Mouse (Mus musculus) bone marrow, adult 2 months (tissue): ENCODE measurements around the gene Cubn. TPM values are rescaled to one million over a fixed set of nuclear protein-coding genes. Genes with fewer than 3 reads are reported as not detected.

Source experiments
- H3K27ac ChIP-seq: fragments of 200-500 bp; 2 replicates; pipeline ENCODE4 v1.5.1; 2012; ENCODE audit warnings: low read depth, mild to moderate bottlenecking, control low read depth, inconsistent platforms, low read length; ENCODE audit not compliant: control insufficient read depth, poor library complexity, insufficient read depth
- H3K4me1 ChIP-seq: fragments of 200-500 bp; 2 replicates; pipeline ENCODE4 v1.6.1; 2011; ENCODE audit warnings: low read length; ENCODE audit not compliant: control insufficient read depth, insufficient read depth
- H3K4me3 ChIP-seq: fragments of 200-500 bp; replicated peaks from 2 replicates; pipeline ENCODE3; 2011; ENCODE audit warnings: mild to moderate bottlenecking, low read depth, low read length, control low read depth; ENCODE audit not compliant: control insufficient read depth
- CTCF ChIP-seq: fragments of 200-500 bp; IDR thresholded peaks from 2 replicates; pipeline ENCODE4 v1.5.1; 2011; ENCODE audit warnings: low read length, control low read depth; ENCODE audit not compliant: control insufficient read depth, insufficient read depth
- POLR2A ChIP-seq: fragments of 200-500 bp; IDR thresholded peaks from 2 replicates; pipeline ENCODE4 v1.6.1; 2011; ENCODE audit warnings: low read depth, mild to moderate bottlenecking, control low read depth, low read length, borderline replicate concordance; ENCODE audit not compliant: control insufficient read depth
- WGBS: fragments of 180-500 bp; shearing (Covaris S2); methylation state at CpG from one replicate; pipeline ENCODE4 v1.1.7; 2018; 5-methylcytosine and 5-hydroxymethylcytosine counted together
- polyA plus RNA-seq: library from polyadenylated mRNA; stranded (reverse); fragments of >200 nt; gene quantifications from 2 replicates; pipeline ENCODE4 v1.2.4, GENCODE M21; 2011; ENCODE audit warnings: low replicate concordance; ENCODE audit not compliant: missing spikeins, insufficient read depth, insufficient read length

The Cubn gene
- polyA plus RNA-seq, 1 experiment = 0.30 TPM

DNA sequence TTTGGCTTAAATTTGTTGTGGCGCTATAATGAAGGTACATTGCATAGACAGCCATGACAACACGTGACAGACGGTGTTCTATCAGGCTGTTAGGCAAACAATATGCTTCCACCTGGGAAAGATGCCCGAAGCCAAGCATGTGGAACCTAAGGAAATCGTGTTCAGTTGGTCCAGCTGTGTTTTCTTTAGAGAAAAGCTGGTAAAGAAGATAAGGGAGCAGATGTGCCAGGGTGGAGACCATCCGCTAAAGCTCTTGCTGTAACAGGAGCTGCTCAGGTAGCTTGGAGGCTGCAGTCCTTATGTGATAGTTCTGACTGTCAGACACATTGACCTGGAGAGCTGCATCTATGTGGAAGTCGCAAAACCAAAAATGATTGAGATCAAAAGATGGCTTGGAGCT is 7.6 kb upstream of the Cubn start:
- 69% methylated on average over 7 of the region's 7 CpGs for WGBS

DNA sequence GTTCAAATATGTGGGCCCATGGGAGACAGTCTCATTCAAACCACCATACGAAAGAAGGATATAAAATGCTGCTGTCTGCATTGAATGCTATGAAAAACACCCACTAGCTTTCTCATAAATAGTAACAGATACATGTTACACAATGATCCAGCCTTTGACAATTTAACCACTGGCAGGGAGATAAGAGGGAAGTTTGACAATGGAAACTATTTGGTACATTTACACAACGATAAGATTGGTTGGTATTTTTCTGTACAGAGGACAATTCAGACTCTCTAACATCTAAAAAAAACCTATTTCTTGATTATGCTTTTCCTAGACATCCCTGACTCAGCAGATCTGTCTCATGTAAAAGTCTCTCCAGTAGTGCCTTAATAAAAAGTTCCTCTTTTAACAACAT is 4.5 kb upstream of the Cubn start:
- Histone ChIP-seq H3K4me3 (no peak overlapping the region), H3K4me1 (no peaks in the 10 kb centered on the region), H3K27ac (no peak overlapping the region)
- 29% methylated on average over 2 of the region's 2 CpGs for WGBS
- TF ChIP-seq CTCF = no peak
- no peak for TF ChIP-seq POLR2A

More for the DNA sequence above, 7.6 kb upstream of the Cubn start:
- Histone ChIP-seq H3K4me1 (no peaks in the 10 kb centered on the region), H3K4me3 (no peak overlapping the region), H3K27ac (no peak overlapping the region)
- no peak for TF ChIP-seq CTCF

DNA sequence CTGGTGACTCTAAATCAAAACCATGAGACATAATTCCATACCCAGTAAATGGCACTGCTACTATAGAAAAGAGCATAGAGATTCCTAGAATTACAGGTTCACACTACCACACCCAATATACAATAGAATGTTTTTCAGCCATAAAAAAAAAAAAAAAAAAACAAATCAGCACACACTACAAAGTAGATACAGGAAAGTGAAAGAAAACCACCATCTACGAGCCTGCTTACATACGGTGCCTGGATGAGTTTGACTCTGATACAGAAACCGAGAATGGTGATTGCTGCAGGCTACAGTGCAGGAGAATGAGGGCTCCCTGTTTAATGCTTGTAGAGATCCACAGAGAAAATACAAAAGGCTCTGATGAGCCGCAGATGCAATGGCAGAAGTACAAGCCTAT is 1.3 kb upstream of the Cubn start:
- WGBS = 76% methylated on average over 4 of the region's 4 CpGs
- Histone ChIP-seq H3K4me1 (no peaks in the 10 kb centered on the region), H3K4me3 (no peak overlapping the region), H3K27ac (no peak overlapping the region)
- TF ChIP-seq CTCF = no peak
- no peak for TF ChIP-seq POLR2A

DNA sequence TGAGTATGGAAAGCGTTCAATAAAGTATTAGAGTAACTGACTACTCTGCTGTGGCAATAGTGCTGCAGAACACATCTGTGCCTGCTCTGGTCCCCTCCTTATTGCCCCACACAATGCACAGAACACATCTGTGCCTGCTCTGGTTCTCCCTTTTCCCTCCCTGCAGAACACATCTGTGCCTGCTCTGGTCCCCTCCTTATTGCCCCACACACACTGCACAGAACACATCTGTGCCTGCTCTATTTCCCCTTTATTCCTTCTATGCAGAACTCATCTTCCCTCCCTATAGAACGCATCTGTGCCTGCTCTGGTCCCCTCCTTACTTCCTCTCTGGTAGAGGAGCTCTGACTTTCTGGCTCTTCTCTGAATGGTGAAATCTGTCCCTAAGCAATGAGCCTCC is 1.1 kb downstream of the Cubn start:
- WGBS = 49% methylated on average over 2 of the region's 2 CpGs
- TF ChIP-seq CTCF (no peak), POLR2A (no peak)
- H3K4me3 ChIP-seq = no peak overlapping the region
- H3K27ac ChIP-seq = no peak overlapping the region
- H3K4me1 ChIP-seq = no peaks in the 10 kb centered on the region

DNA sequence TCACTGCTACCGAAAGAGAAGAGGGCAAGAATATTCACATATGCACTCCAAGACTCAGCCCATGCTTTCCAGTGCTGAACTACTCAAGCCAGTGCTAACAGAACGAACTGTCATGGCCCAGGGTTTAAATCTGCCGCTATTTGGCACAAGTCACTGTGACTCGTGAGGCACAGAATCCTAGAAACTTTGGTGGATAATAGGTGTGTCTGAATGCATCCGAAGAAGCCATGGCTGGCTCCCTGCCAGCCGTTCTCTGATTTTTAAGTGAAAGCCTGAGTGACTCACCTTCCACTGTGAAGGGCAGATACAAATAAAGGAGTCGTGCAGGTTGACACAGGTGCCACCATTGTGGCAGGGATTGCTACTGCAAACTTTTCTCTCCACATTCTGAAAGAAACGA is 5.1 kb downstream of the Cubn start:
- Histone ChIP-seq H3K4me1 (no peaks in the 10 kb centered on the region), H3K27ac (no peak overlapping the region), H3K4me3 (no peak overlapping the region)
- TF ChIP-seq CTCF (no peak), POLR2A (no peak)
- WGBS = 84% methylated on average over 8 of the region's 8 CpGs

DNA sequence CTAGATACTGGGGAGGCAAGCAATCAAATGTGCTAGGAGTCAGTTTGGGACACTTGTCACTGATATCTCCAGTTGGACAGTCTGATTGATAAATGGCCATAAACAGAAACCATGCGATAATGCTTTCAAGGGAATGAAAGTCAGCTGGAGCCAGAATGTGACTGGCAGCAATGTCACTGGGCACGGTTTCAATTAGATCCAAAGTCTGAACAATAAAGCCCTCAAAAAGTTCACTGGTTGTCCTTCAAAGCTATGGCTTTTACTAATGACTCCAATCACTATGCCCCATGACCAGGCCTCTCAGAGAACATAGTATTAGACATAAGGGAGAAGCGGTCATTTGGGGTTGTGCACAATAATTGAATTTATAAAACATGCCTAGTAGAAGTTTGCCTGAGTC is 7.0 kb downstream of the Cubn start:
- Histone ChIP-seq H3K4me1 (no peaks in the 10 kb centered on the region), H3K27ac (no peak overlapping the region), H3K4me3 (no peak overlapping the region)
- WGBS = 87% methylated on average over 3 of the region's 3 CpGs
- TF ChIP-seq POLR2A = no peak
- no peak for TF ChIP-seq CTCF

DNA sequence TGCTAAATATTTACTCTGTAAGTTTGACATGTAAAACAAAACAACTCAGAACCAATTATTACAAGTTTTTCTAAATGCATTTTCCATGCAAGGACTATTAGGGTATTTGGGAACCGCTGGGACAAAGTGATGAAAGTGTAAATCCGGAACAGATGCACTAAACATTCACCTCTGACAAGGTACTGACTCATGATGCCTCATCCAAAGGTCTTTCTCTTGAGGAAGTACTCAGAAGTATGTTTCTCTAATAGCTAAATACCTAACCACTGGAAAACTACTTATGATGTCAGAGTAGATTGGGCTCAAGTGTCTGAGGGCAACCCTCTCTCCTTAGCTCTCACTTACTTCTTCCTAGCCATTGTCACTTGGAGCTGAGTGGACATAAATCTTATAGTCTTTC is 10.9 kb downstream of the Cubn start:
- 79% methylated on average over 2 of the region's 2 CpGs for WGBS
- H3K4me1 ChIP-seq = no peaks in the 10 kb centered on the region
- TF ChIP-seq POLR2A = no peak
- no peak for TF ChIP-seq CTCF
- no peak overlapping the region for H3K4me3 ChIP-seq
- H3K27ac ChIP-seq = no peak overlapping the region

DNA sequence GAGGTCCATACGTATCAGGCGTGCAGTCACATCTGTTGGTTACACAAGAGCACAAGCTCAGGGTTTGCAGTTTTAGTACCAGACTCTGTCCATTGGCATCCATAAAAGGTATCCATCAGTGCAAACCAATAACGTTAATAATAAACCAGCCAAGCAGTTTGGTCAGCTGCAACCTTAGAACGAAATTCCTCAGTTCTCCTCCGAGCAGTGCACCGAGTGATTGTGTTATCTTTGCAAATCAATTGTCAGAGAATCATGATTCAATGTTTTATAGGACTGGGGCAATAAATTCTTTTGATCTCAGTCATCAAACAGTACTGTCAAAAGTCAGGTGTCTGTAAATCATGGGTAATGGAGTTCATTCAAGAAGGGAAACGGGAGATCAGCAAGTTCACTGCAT is 12.4 kb downstream of the Cubn start:
- Histone ChIP-seq H3K27ac (no peak overlapping the region), H3K4me1 (no peaks in the 10 kb centered on the region), H3K4me3 (no peak overlapping the region)
- TF ChIP-seq POLR2A (no peak), CTCF (no peak)
- 87% methylated on average over 7 of the region's 7 CpGs for WGBS

DNA sequence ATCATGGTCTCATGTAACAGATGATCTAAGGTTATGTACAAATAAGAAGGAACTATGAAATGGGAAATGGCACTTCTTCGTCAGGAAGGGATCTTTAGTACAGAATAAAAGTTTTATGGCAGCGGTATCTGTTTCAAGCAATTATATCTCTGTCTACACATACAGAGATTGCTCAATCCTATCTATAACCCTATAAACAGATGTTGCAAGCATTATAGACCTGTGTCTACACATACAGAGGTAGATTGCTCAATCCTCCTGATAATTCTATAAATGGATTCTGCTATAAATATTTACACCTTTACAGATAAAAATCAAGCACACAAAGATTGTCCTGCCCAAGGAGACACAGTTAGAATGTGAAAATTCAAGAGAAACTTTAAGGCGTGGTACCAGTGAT is 21.5 kb downstream of the Cubn start:
- Histone ChIP-seq H3K27ac (no peak overlapping the region), H3K4me1 (no peaks in the 10 kb centered on the region), H3K4me3 (no peak overlapping the region)
- no peak for TF ChIP-seq CTCF
- TF ChIP-seq POLR2A = no peak
- WGBS = 81% methylated on average over 3 of the region's 3 CpGs

DNA sequence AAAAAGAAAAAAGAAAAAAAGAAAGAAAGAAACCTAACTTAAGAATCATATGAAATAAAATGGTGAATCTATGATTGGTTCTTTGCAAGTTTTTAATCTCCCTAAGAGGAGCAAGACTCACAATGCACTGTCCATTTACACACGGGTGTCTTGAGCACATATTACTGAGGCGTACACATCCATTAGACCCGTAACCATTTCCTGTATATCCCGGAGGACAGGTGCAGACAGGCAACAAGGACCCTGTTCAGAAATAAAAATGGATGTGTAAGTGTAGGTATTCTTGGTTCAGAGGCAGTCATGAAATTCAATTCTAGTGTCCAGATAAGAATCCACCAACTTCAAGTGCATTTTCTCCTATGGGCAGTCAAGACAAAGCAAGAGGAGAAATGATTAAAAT is 22.0 kb downstream of the Cubn start:
- WGBS = 81% methylated on average over 4 of the region's 4 CpGs
- Histone ChIP-seq H3K4me1 (no peaks in the 10 kb centered on the region), H3K4me3 (no peak overlapping the region), H3K27ac (no peak overlapping the region)
- no peak for TF ChIP-seq CTCF
- no peak for TF ChIP-seq POLR2A
